Mouse (Mus musculus): ENCODE results near the gene Crlf1.

DNA sequence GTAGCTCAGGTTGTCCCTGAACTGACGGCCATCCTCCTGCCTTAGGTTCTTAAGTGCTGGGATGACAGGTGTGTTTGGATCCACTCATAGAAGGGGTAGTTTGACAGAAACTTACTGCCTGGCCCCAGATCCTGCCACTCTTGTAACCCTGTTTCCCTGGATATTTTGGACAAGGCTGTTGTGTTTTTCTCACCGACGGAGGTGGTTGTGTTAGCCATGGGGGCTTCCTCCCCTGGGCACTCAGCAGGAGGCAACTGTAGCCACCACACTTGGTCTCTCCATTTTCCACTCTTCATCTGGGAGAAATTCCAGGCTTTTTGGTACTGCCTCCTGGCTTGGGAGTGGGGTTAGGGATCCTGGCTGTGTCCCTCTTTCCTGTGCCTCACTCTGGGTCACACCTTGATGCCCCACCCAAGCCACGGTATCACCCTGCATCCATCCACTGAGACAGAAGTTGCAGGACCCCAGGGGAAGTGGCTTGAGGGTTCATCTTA is 47.1 kb downstream of the Crlf1 start:
- TF ChIP-seq CTCF (IDR thresholded peaks at IDR 0.05; ENCODE audit: extremely low read depth, insufficient read depth, insufficient read length, insufficient replicate concordance) = no peak
- no peak for TF ChIP-seq POLR2A (IDR thresholded peaks at IDR 0.05; ENCODE audit: low read depth, low read length)

Data from spleen, adult 2 months (tissue).